Mouse (Mus musculus) cerebral cortex, adult 2 months (tissue): Measurements from ENCODE around the gene 1700092M07Rik.

Source experiments
- WGBS: fragments of 180-500 bp; shearing (Covaris S2); methylation state at CpG from one replicate; pipeline ENCODE4 v1.1.7; 2018; 5-methylcytosine and 5-hydroxymethylcytosine counted together

1700092M07Rik gene

GRCm38 (mm10) chr19:8740603-8741002 is at the start of gene 1700092M07Rik:
1700092M07Rik (plus strand) TSS chr19:8740718.
- WGBS: 64% methylated on average over 14 of the region's 14 CpGs

- 27% methylated on average over 9 of the region's 9 CpGs for WGBS
Observed at GRCm38 (mm10) chr19:8691871-8692539, 48.5 kb upstream of the 1700092M07Rik start.

- WGBS: 91% methylated on average over 5 of the region's 5 CpGs
Observed at GRCm38 (mm10) chr19:8692740-8693139, 47.8 kb upstream of the 1700092M07Rik start.

GRCm38 (mm10) chr19:8695330-8695729 is 45.2 kb upstream of the 1700092M07Rik start:
- 43% methylated on average over 6 of the region's 6 CpGs for WGBS

- 86% methylated on average over 9 of the region's 9 CpGs for WGBS
Observed at GRCm38 (mm10) chr19:8699652-8700051, 40.9 kb upstream of the 1700092M07Rik start.

GRCm38 (mm10) chr19:8702458-8702857 is 38.1 kb upstream of the 1700092M07Rik start:
- 28% methylated on average over 3 of the region's 3 CpGs for WGBS

- 51% methylated on average over 4 of the region's 4 CpGs for WGBS
Observed at GRCm38 (mm10) chr19:8703571-8703970, 36.9 kb upstream of the 1700092M07Rik start.

- 81% methylated on average over 6 of the region's 6 CpGs for WGBS
Observed at GRCm38 (mm10) chr19:8705026-8705708, 35.4 kb upstream of the 1700092M07Rik start.

- WGBS: 67% methylated on average over 7 of the region's 7 CpGs
Observed at GRCm38 (mm10) chr19:8706132-8706667, 34.3 kb upstream of the 1700092M07Rik start.

- 96% methylated on average over 7 of the region's 7 CpGs for WGBS
Observed at GRCm38 (mm10) chr19:8706930-8707329, 33.6 kb upstream of the 1700092M07Rik start.

GRCm38 (mm10) chr19:8708954-8709353 is 31.6 kb upstream of the 1700092M07Rik start:
- 90% methylated on average over 8 of the region's 8 CpGs for WGBS

GRCm38 (mm10) chr19:8710057-8710456 is 30.5 kb upstream of the 1700092M07Rik start:
- WGBS: 57% methylated on average over 2 of the region's 2 CpGs

GRCm38 (mm10) chr19:8711506-8711905 is 29.0 kb upstream of the 1700092M07Rik start:
- 33% methylated on average over 4 of the region's 4 CpGs for WGBS

GRCm38 (mm10) chr19:8711949-8712869 is 28.3 kb upstream of the 1700092M07Rik start:
- WGBS: 41% methylated on average over 10 of the region's 10 CpGs

GRCm38 (mm10) chr19:8712870-8713305 is 27.6 kb upstream of the 1700092M07Rik start:
- WGBS: 1% methylated on average over 13 of the region's 13 CpGs

- under 1% methylated on average over 51 of the region's 51 CpGs for WGBS
Observed at GRCm38 (mm10) chr19:8713306-8713996, 27.1 kb upstream of the 1700092M07Rik start.

GRCm38 (mm10) chr19:8713997-8714652 is 26.4 kb upstream of the 1700092M07Rik start:
- 6% methylated on average over 13 of the region's 13 CpGs for WGBS

- WGBS: 56% methylated on average over 10 of the region's 10 CpGs
Observed at GRCm38 (mm10) chr19:8714653-8715481, 25.7 kb upstream of the 1700092M07Rik start.

GRCm38 (mm10) chr19:8715868-8716766 is 24.4 kb upstream of the 1700092M07Rik start:
- 64% methylated on average over 10 of the region's 10 CpGs for WGBS
